Mouse (Mus musculus): Measurements from ENCODE around the gene Sycp2. TPM values are rescaled to one million over a fixed set of nuclear protein-coding genes. Genes with fewer than 3 reads are reported as not detected.
A peak's percentile ranks its signal among the peaks of the same experiment; 100 is the strongest.

Sycp2 gene
- polyA plus RNA-seq (2016; fragmentation: Nextera tagmentation; extraction: Ambion mirVana), result 0.23 and 0.46 TPM in 2 replicates

DNA sequence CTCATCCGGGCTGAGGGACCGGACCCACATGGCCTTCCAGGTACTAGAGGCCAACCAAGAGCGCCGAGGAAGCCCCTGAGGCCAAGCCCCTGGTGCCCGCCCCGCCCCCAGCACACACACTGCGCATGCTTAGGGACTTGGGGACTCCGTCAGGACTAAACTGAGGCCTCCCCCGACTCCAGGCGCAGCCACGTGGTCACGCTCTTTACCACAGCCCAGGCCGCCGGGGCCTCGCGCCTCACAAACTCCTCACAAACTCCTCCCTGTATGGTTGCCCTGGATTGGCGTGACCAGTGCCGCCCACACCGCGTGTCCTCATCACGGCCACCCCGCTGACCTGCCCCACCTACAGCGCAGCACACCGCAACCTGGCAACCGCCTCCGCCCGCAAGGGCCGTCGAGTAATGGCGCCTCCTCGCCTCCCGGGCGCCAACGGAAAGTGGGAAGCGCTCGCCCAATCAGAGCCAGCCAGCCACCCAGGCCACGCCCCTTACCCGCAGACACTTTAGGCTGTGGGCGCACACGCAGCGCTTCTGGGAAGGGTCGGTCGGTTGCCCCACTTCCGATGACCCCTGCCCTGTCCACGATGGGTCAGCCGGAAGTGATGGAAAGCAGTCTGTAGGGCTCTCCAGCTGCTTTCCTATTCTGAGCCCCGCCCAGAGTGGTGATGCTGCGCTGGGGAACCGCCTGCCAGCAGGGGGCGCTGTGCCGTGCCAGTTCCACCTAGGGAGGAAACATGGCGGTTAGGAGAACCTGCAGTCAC, at the start of gene Sycp2:
Sycp2 (minus strand) TSS at position 633 of the 763 bp plus-strand sequence.
- H3K27me3 ChIP-seq (replicated peaks), result no peaks in the 10 kb centered on the region
- H3K9ac ChIP-seq, result no peak within 1 kb of the TSS
- no peaks in the 10 kb centered on the region for H3K4me1 ChIP-seq
- no peaks in the 10 kb centered on the region for H3K36me3 ChIP-seq
- no peak within 1 kb of the TSS for H3K27ac ChIP-seq
- H3K9me3 ChIP-seq, result 0 out of 2 replicates have a peak, but pooled peaks cover 7% of the 10 kb centered on the region
- ATAC-seq (ENCODE audit: low FRiP score, low read depth), result peak; percentile 44
- H3K4me2 ChIP-seq (replicated peaks), result no peak within 1 kb of the TSS
- no peak within 1 kb of the TSS for H3K4me3 ChIP-seq
- WGBS, result 84% methylated on average over 52 of the region's 52 CpGs

DNA sequence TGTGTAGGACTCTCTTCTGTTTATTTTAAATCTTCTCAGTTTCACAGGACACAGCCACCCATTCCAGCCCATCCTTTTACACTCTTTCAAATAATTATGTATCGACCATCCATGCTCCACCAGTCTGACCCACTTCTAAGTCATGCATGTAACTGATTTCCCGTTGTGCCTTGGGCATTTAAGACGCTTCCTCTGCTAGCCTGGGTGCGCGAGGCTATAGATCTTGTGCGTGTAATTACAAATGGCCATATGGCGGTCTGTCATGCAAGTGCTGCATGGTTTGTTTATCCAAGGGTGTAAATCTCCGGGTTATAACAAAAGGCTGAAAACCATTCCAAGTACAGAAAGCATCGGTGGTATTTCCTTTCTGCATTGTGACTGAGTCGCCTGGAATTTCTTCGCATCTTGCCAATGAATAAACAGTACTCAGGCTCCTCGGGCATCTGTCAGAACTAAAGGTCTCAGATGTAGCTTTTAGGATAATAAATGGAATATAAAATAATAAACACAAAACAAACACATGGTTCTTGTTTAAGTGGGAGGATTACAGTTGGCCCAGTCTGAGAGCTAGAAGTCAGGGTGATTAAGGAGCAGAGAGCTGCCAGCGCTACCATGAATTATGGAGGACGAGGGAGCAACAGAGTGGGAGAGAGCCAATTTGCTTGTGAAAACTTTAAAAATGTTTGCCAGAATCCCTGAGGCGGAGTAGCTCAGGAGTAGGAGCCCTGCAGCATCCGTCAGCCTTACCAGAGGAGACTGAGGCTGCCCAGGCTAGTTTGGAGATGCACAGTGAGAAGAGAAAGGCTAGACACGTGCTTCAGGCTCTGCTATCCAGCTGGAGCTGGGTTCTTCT, 47.4 kb upstream of the Sycp2 start:
- H3K36me3 ChIP-seq, result no peaks in the 10 kb centered on the region
- WGBS, result 15% methylated on average over 17 of the region's 17 CpGs

GRCm38 (mm10) chr2:178450961-178451360, 43.5 kb upstream of the Sycp2 start:
- H3K9me3 ChIP-seq, result no peaks in the 10 kb centered on the region
- H3K4me1 ChIP-seq, result peaks cover 12% of the 10 kb centered on the region
- no peak overlapping the region for H3K27ac ChIP-seq
- H3K27me3 ChIP-seq (replicated peaks), result no peaks in the 10 kb centered on the region
- ATAC-seq (ENCODE audit: low FRiP score, low read depth), result no peak
- H3K9ac ChIP-seq, result no peak overlapping the region
- no peak overlapping the region for H3K4me2 ChIP-seq (replicated peaks)
- WGBS, result 66% methylated on average over 10 of the region's 10 CpGs
- H3K36me3 ChIP-seq, result no peaks in the 10 kb centered on the region
- no peak overlapping the region for H3K4me3 ChIP-seq

More for the DNA sequence above, 47.4 kb upstream of the Sycp2 start:
- peaks cover 12% of the 10 kb centered on the region for H3K4me1 ChIP-seq
- peak; percentile 83 for ATAC-seq (ENCODE audit: low FRiP score, low read depth)
- H3K9ac ChIP-seq, result 0 out of 2 replicates have a peak overlapping the region, but pooled peaks have one; percentile 18
- peak overlapping the region; percentile 26 for H3K4me2 ChIP-seq (replicated peaks)
- H3K9me3 ChIP-seq, result no peaks in the 10 kb centered on the region
- no peak overlapping the region for H3K4me3 ChIP-seq
- H3K27me3 ChIP-seq (replicated peaks), result no peaks in the 10 kb centered on the region
- H3K27ac ChIP-seq, result peak overlapping the region; percentile 26; the same call in 1 of the 2 replicates

DNA sequence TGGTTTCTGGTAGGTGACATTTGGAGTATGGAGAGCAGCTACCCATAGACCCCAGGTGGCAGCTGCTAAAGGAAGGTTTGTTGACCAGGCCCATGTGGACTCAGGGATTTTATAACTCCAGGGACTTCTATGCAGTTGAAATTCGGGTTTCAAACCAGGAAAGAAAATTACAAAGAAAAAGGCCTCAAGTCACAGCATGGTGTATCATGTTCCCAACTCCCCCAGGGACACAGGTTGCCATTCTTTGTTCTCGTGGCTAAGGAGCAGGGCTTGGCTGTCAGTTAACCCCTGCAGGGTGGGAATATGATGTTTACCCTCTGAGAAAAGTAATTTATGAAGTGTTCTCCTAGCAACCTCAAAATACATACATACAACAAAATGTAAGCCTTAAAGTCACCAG, 42.8 kb upstream of the Sycp2 start:
- H3K9ac ChIP-seq, result no peak overlapping the region
- H3K9me3 ChIP-seq, result no peaks in the 10 kb centered on the region
- H3K4me2 ChIP-seq (replicated peaks), result no peak overlapping the region
- ATAC-seq (ENCODE audit: low FRiP score, low read depth), result no peak
- H3K36me3 ChIP-seq, result no peaks in the 10 kb centered on the region
- H3K27me3 ChIP-seq (replicated peaks), result no peaks in the 10 kb centered on the region
- H3K27ac ChIP-seq, result no peak overlapping the region
- no peak overlapping the region for H3K4me3 ChIP-seq
- peaks cover 8% of the 10 kb centered on the region for H3K4me1 ChIP-seq
- WGBS, result 18% methylated on average over 2 of the region's 2 CpGs

GRCm38 (mm10) chr2:178449386-178449785, 41.9 kb upstream of the Sycp2 start:
- Histone ChIP-seq H3K4me1 (no peaks in the 10 kb centered on the region), H3K27ac (no peak overlapping the region), H3K4me3 (no peak overlapping the region), H3K4me2 (replicated peaks) (no peak overlapping the region), H3K9me3 (no peaks in the 10 kb centered on the region), H3K9ac (no peak overlapping the region), H3K36me3 (no peaks in the 10 kb centered on the region), H3K27me3 (replicated peaks) (no peaks in the 10 kb centered on the region)
- ATAC-seq (ENCODE audit: low FRiP score, low read depth), result no peak
- 90% methylated on average over 4 of the region's 4 CpGs for WGBS

DNA sequence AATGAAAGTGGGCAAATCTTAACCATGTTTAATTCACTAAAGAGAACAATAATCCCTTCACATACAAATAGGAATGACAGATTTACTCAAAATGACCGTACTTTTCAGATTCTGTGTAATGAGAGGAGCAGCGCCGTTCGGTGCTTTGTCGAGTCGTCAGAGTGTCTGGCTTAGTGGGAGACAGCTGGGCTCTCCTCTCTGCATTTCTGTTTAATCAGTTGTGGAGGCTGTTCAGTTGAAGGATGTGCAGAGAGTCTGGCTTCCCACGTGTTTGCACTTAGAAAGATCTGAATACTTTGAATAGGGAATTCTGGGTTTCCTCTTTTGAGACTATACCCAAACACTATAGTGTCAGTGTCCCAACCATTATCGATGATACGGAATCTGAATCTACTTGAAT, 29.8 kb upstream of the Sycp2 start:
- H3K27ac ChIP-seq, result no peak overlapping the region
- no peaks in the 10 kb centered on the region for H3K27me3 ChIP-seq (replicated peaks)
- H3K36me3 ChIP-seq, result no peaks in the 10 kb centered on the region
- no peak overlapping the region for H3K4me2 ChIP-seq (replicated peaks)
- H3K9me3 ChIP-seq, result no peaks in the 10 kb centered on the region
- H3K9ac ChIP-seq, result no peak overlapping the region
- no peak for ATAC-seq (ENCODE audit: low FRiP score, low read depth)
- WGBS, result 73% methylated on average over 9 of the region's 9 CpGs
- no peak overlapping the region for H3K4me3 ChIP-seq
- no peaks in the 10 kb centered on the region for H3K4me1 ChIP-seq

DNA sequence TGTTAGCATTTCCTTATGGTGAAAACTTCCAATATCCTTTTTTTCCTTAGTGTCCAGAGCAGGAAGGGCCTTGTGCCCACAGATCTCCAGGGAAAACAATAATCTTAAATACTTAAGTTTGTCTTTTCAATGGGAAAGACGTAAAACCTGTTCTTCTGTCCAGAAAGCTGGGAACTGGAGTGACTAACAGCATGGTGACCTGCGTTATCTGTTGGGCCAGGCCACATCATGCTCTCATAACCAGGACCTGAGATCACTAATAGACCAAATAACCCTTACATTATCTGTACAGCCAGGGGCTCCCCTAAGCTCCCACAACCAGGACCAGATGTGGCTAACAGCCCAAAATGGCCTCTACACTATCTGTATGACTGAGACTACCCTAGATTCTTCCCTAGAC, 26.4 kb upstream of the Sycp2 start:
- ATAC-seq (ENCODE audit: low FRiP score, low read depth), result no peak
- H3K9ac ChIP-seq, result no peak overlapping the region
- no peak overlapping the region for H3K4me3 ChIP-seq
- no peaks in the 10 kb centered on the region for H3K27me3 ChIP-seq (replicated peaks)
- no peak overlapping the region for H3K27ac ChIP-seq
- H3K4me2 ChIP-seq (replicated peaks), result no peak overlapping the region
- H3K36me3 ChIP-seq, result no peaks in the 10 kb centered on the region
- no peaks in the 10 kb centered on the region for H3K9me3 ChIP-seq
- 93% methylated on average over 2 of the region's 2 CpGs for WGBS
- H3K4me1 ChIP-seq, result no peaks in the 10 kb centered on the region

- H3K9ac ChIP-seq, result no peak overlapping the region
- no peak overlapping the region for H3K27ac ChIP-seq
- WGBS, result 78% methylated on average over 2 of the region's 2 CpGs
- H3K4me2 ChIP-seq (replicated peaks), result no peak overlapping the region
- no peaks in the 10 kb centered on the region for H3K9me3 ChIP-seq
- no peak for ATAC-seq (ENCODE audit: low FRiP score, low read depth)
- no peak overlapping the region for H3K4me3 ChIP-seq
- no peaks in the 10 kb centered on the region for H3K27me3 ChIP-seq (replicated peaks)
- no peaks in the 10 kb centered on the region for H3K4me1 ChIP-seq
- H3K36me3 ChIP-seq, result no peaks in the 10 kb centered on the region
Observed at GRCm38 (mm10) chr2:178433495-178433894, 26.0 kb upstream of the Sycp2 start.

DNA sequence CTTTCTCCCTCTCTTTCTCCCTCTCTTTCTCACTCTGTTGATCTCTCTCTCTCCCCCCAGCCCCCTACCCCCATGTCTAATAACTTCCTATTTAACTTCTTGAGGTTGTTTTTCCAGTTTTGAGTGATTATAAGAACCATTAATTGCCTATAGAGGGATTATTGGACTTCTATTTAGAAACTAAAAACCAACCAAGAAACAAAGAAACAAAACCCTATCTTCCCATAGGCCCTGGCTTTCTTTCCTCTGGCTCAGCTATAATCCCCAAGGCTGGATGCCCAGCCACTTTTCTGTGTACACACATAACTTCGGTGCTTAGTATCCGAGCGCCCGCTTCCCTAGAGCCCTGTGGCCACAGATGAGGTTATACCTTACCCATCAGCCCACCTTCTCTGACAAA, 22.7 kb upstream of the Sycp2 start, which contains the start of gene Cdh26:
Cdh26 (plus strand) TSS at position 301 of the 400 bp plus-strand sequence.
- Histone ChIP-seq H3K4me2 (replicated peaks) (no peak within 1 kb of the TSS), H3K4me1 (no peaks in the 10 kb centered on the region), H3K9me3 (no peaks in the 10 kb centered on the region), H3K27me3 (replicated peaks) (no peaks in the 10 kb centered on the region), H3K36me3 (no peaks in the 10 kb centered on the region), H3K9ac (no peak within 1 kb of the TSS), H3K4me3 (no peak within 1 kb of the TSS), H3K27ac (no peak within 1 kb of the TSS)
- ATAC-seq (ENCODE audit: low FRiP score, low read depth), result no peak
- WGBS, result 91% methylated on average over 4 of the region's 4 CpGs

- Histone ChIP-seq H3K27me3 (replicated peaks) (no peaks in the 10 kb centered on the region), H3K9me3 (no peaks in the 10 kb centered on the region), H3K9ac (no peak overlapping the region), H3K36me3 (no peaks in the 10 kb centered on the region), H3K4me3 (no peak overlapping the region), H3K4me1 (no peaks in the 10 kb centered on the region), H3K4me2 (replicated peaks) (no peak overlapping the region), H3K27ac (no peak overlapping the region)
- ATAC-seq (ENCODE audit: low FRiP score, low read depth), result no peak
- 80% methylated on average over 6 of the region's 6 CpGs for WGBS
Observed at GRCm38 (mm10) chr2:178429426-178429825, 21.9 kb upstream of the Sycp2 start.

GRCm38 (mm10) chr2:178428676-178429075, 21.2 kb upstream of the Sycp2 start:
- H3K27me3 ChIP-seq (replicated peaks), result no peaks in the 10 kb centered on the region
- no peak overlapping the region for H3K9ac ChIP-seq
- H3K4me2 ChIP-seq (replicated peaks), result no peak overlapping the region
- no peaks in the 10 kb centered on the region for H3K36me3 ChIP-seq
- no peaks in the 10 kb centered on the region for H3K4me1 ChIP-seq
- no peak for ATAC-seq (ENCODE audit: low FRiP score, low read depth)
- no peaks in the 10 kb centered on the region for H3K9me3 ChIP-seq
- H3K4me3 ChIP-seq, result no peak overlapping the region
- no peak overlapping the region for H3K27ac ChIP-seq
- WGBS, result 91% methylated on average over 4 of the region's 4 CpGs

GRCm38 (mm10) chr2:178428183-178428582, 20.7 kb upstream of the Sycp2 start:
- Histone ChIP-seq H3K27ac (no peak overlapping the region), H3K4me3 (no peak overlapping the region), H3K4me1 (no peaks in the 10 kb centered on the region), H3K4me2 (replicated peaks) (no peak overlapping the region), H3K9ac (no peak overlapping the region), H3K9me3 (no peaks in the 10 kb centered on the region), H3K36me3 (no peaks in the 10 kb centered on the region), H3K27me3 (replicated peaks) (no peaks in the 10 kb centered on the region)
- WGBS, result 78% methylated on average over 9 of the region's 9 CpGs
- ATAC-seq (ENCODE audit: low FRiP score, low read depth), result no peak
